Mouse (Mus musculus) frontal cortex, postnatal 36 days (tissue): ENCODE measurements at regions not wholly inside any gene's neighbourhood (a gene's known extent, or its start where the extent isn't known, plus 50 kb on each side); places are given as distances from the start of the nearest gene placed in this dataset.

Experiments
- DNase-seq, 2 experiments: peaks; one replicate each; pipeline ENCODE4 v3.0.0; 2022; ENCODE audit warnings: low spot score in 2 of 2

DNA sequence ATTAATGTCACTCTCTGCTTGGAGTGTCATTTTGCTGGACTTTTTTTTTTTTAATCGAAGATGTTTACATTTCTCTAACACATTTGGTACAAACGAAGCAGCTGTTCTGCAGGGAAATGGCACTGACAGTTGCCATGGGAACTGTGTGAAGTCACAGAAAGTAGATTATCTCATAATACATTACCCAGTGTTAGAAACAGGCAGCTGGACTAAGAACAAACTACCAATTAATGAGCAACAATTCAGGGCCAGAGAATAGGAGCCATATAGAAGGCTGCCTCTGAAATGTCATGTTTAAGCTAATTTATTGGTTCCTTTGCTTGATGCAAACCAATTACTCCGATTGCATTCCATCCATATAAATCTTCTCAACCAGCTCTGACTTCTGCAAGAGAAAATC, 159.3 kb upstream of the Large1 start:
- peak; percentile 2 to 16 for DNase-seq
